Mouse (Mus musculus): ENCODE measurements around the gene Akip1. TPM values are rescaled to one million over a fixed set of nuclear protein-coding genes. Genes with fewer than 3 reads are reported as not detected.

The Akip1 gene
- polyA plus RNA-seq, 1 experiment from 2014 or later: 37.1 TPM

GRCm38 (mm10) chr7:109713434-109713982, 10.0 kb downstream of the Akip1 start:
- no peak for DNase-seq (ENCODE audit: low spot score)
- no peak overlapping the region for H3K9ac ChIP-seq (ENCODE audit: low read depth, low read length)
- no peaks in the 10 kb centered on the region for H3K27me3 ChIP-seq (replicated peaks; ENCODE audit: control insufficient read depth, insufficient read depth, low read length)
- no peak overlapping the region for H3K27ac ChIP-seq (replicated peaks; ENCODE audit: low read depth, low read length)
- peaks cover 37% of the 10 kb centered on the region for H3K36me3 ChIP-seq (ENCODE audit: control insufficient read depth, insufficient read depth, low read length)
- H3K4me1 ChIP-seq (ENCODE audit: control insufficient read depth, insufficient read depth, low read length): 0 out of 2 replicates have a peak, but pooled peaks cover 3% of the 10 kb centered on the region
- no peak overlapping the region for H3K4me2 ChIP-seq (ENCODE audit: low read depth, low read length)
- no peak overlapping the region for H3K4me3 ChIP-seq (ENCODE audit: low read depth, low read length)
- ATAC-seq (ENCODE audit: low read depth): no peak
- no peaks in the 10 kb centered on the region for H3K9me3 ChIP-seq (ENCODE audit: control insufficient read depth, low read length)
- WGBS: 79% methylated on average over 2 of the region's 2 CpGs

GRCm38 (mm10) chr7:109719286-109719685, 15.8 kb downstream of the Akip1 start:
- Histone ChIP-seq H3K36me3 (ENCODE audit: control insufficient read depth, insufficient read depth, low read length) (no peaks in the 10 kb centered on the region), H3K9me3 (ENCODE audit: control insufficient read depth, low read length) (0 out of 2 replicates have a peak, but pooled peaks cover 4% of the 10 kb centered on the region), H3K27ac (replicated peaks; ENCODE audit: low read depth, low read length) (no peak overlapping the region), H3K9ac (ENCODE audit: low read depth, low read length) (no peak overlapping the region), H3K27me3 (replicated peaks; ENCODE audit: control insufficient read depth, insufficient read depth, low read length) (no peaks in the 10 kb centered on the region), H3K4me1 (ENCODE audit: control insufficient read depth, insufficient read depth, low read length) (no peaks in the 10 kb centered on the region), H3K4me3 (ENCODE audit: low read depth, low read length) (no peak overlapping the region), H3K4me2 (ENCODE audit: low read depth, low read length) (no peak overlapping the region)
- DNase-seq (ENCODE audit: low spot score) (peak; percentile 81), ATAC-seq (ENCODE audit: low read depth) (no peak)
- 55% methylated on average over 9 of the region's 9 CpGs for WGBS

GRCm38 (mm10) chr7:109722618-109723017, 19.1 kb downstream of the Akip1 start:
- H3K9me3 ChIP-seq (ENCODE audit: control insufficient read depth, low read length): 0 out of 2 replicates have a peak, but pooled peaks cover 4% of the 10 kb centered on the region
- H3K36me3 ChIP-seq (ENCODE audit: control insufficient read depth, insufficient read depth, low read length): no peaks in the 10 kb centered on the region
- no peak overlapping the region for H3K4me2 ChIP-seq (ENCODE audit: low read depth, low read length)
- ATAC-seq (ENCODE audit: low read depth): no peak
- no peaks in the 10 kb centered on the region for H3K4me1 ChIP-seq (ENCODE audit: control insufficient read depth, insufficient read depth, low read length)
- H3K27me3 ChIP-seq (replicated peaks; ENCODE audit: control insufficient read depth, insufficient read depth, low read length): no peaks in the 10 kb centered on the region
- 99% methylated on average over 2 of the region's 2 CpGs for WGBS
- no peak overlapping the region for H3K9ac ChIP-seq (ENCODE audit: low read depth, low read length)
- no peak for DNase-seq (ENCODE audit: low spot score)
- no peak overlapping the region for H3K27ac ChIP-seq (replicated peaks; ENCODE audit: low read depth, low read length)
- H3K4me3 ChIP-seq (ENCODE audit: low read depth, low read length): no peak overlapping the region

- no peak for ATAC-seq (ENCODE audit: low read depth)
- no peaks in the 10 kb centered on the region for H3K36me3 ChIP-seq (ENCODE audit: control insufficient read depth, insufficient read depth, low read length)
- no peaks in the 10 kb centered on the region for H3K4me1 ChIP-seq (ENCODE audit: control insufficient read depth, insufficient read depth, low read length)
- DNase-seq (ENCODE audit: low spot score): no peak
- H3K9ac ChIP-seq (ENCODE audit: low read depth, low read length): no peak overlapping the region
- 0 out of 2 replicates have a peak, but pooled peaks cover 4% of the 10 kb centered on the region for H3K9me3 ChIP-seq (ENCODE audit: control insufficient read depth, low read length)
- no peaks in the 10 kb centered on the region for H3K27me3 ChIP-seq (replicated peaks; ENCODE audit: control insufficient read depth, insufficient read depth, low read length)
- 91% methylated on average over 7 of the region's 8 CpGs for WGBS
- H3K4me3 ChIP-seq (ENCODE audit: low read depth, low read length): no peak overlapping the region
- no peak overlapping the region for H3K4me2 ChIP-seq (ENCODE audit: low read depth, low read length)
- H3K27ac ChIP-seq (replicated peaks; ENCODE audit: low read depth, low read length): no peak overlapping the region
Measured at GRCm38 (mm10) chr7:109723114-109723513, 19.6 kb downstream of the Akip1 start.

GRCm38 (mm10) chr7:109723697-109724096, 20.2 kb downstream of the Akip1 start, which contains the start of gene BC051019:
TSS of gene BC051019 (minus strand) at chr7:109723850.
- Histone ChIP-seq H3K4me3 (ENCODE audit: low read depth, low read length) (no peak within 1 kb of the TSS), H3K4me2 (ENCODE audit: low read depth, low read length) (no peak within 1 kb of the TSS), H3K4me1 (ENCODE audit: control insufficient read depth, insufficient read depth, low read length) (no peaks in the 10 kb centered on the region), H3K9me3 (ENCODE audit: control insufficient read depth, low read length) (0 out of 2 replicates have a peak, but pooled peaks cover 4% of the 10 kb centered on the region), H3K36me3 (ENCODE audit: control insufficient read depth, insufficient read depth, low read length) (no peaks in the 10 kb centered on the region), H3K27ac (replicated peaks; ENCODE audit: low read depth, low read length) (no peak within 1 kb of the TSS), H3K27me3 (replicated peaks; ENCODE audit: control insufficient read depth, insufficient read depth, low read length) (no peaks in the 10 kb centered on the region), H3K9ac (ENCODE audit: low read depth, low read length) (no peak within 1 kb of the TSS)
- DNase-seq (ENCODE audit: low spot score) (no peak), ATAC-seq (ENCODE audit: low read depth) (no peak)
- WGBS: 87% methylated on average over 5 of the region's 5 CpGs

GRCm38 (mm10) chr7:109731626-109732025, 28.1 kb downstream of the Akip1 start, which contains the start of gene Ascl3:
TSS of gene Ascl3 (minus strand) at chr7:109731726.
- Histone ChIP-seq H3K27ac (replicated peaks; ENCODE audit: low read depth, low read length) (no peak within 1 kb of the TSS), H3K4me2 (ENCODE audit: low read depth, low read length) (no peak within 1 kb of the TSS), H3K9ac (ENCODE audit: low read depth, low read length) (no peak within 1 kb of the TSS), H3K9me3 (ENCODE audit: control insufficient read depth, low read length) (no peaks in the 10 kb centered on the region), H3K36me3 (ENCODE audit: control insufficient read depth, insufficient read depth, low read length) (peaks cover 11% of the 10 kb centered on the region), H3K4me1 (ENCODE audit: control insufficient read depth, insufficient read depth, low read length) (peaks cover 12% of the 10 kb centered on the region; the same call in 1 of the 2 replicates), H3K4me3 (ENCODE audit: low read depth, low read length) (no peak within 1 kb of the TSS), H3K27me3 (replicated peaks; ENCODE audit: control insufficient read depth, insufficient read depth, low read length) (no peaks in the 10 kb centered on the region)
- 71% methylated on average over 5 of the region's 5 CpGs for WGBS
- DNase-seq (ENCODE audit: low spot score) (no peak), ATAC-seq (ENCODE audit: low read depth) (no peak)

- Histone ChIP-seq H3K27ac (replicated peaks; ENCODE audit: low read depth, low read length) (no peak overlapping the region), H3K27me3 (replicated peaks; ENCODE audit: control insufficient read depth, insufficient read depth, low read length) (no peaks in the 10 kb centered on the region), H3K4me2 (ENCODE audit: low read depth, low read length) (no peak overlapping the region), H3K9ac (ENCODE audit: low read depth, low read length) (no peak overlapping the region), H3K36me3 (ENCODE audit: control insufficient read depth, insufficient read depth, low read length) (peaks cover 29% of the 10 kb centered on the region), H3K9me3 (ENCODE audit: control insufficient read depth, low read length) (no peaks in the 10 kb centered on the region), H3K4me1 (ENCODE audit: control insufficient read depth, insufficient read depth, low read length) (peaks cover 12% of the 10 kb centered on the region; the same call in 1 of the 2 replicates), H3K4me3 (ENCODE audit: low read depth, low read length) (no peak overlapping the region)
- 84% methylated on average over 4 of the region's 4 CpGs for WGBS
- ATAC-seq (ENCODE audit: low read depth): no peak
- no peak for DNase-seq (ENCODE audit: low spot score)
Measured at GRCm38 (mm10) chr7:109734806-109735205, 31.3 kb downstream of the Akip1 start.

- Histone ChIP-seq H3K36me3 (ENCODE audit: control insufficient read depth, insufficient read depth, low read length) (peaks cover 56% of the 10 kb centered on the region), H3K27ac (replicated peaks; ENCODE audit: low read depth, low read length) (0 out of 2 replicates have a peak overlapping the region, but pooled peaks have one; percentile 44), H3K27me3 (replicated peaks; ENCODE audit: control insufficient read depth, insufficient read depth, low read length) (no peaks in the 10 kb centered on the region), H3K9ac (ENCODE audit: low read depth, low read length) (no peak overlapping the region), H3K4me3 (ENCODE audit: low read depth, low read length) (no peak overlapping the region), H3K9me3 (ENCODE audit: control insufficient read depth, low read length) (no peaks in the 10 kb centered on the region), H3K4me2 (ENCODE audit: low read depth, low read length) (no peak overlapping the region), H3K4me1 (ENCODE audit: control insufficient read depth, insufficient read depth, low read length) (no peaks in the 10 kb centered on the region)
- WGBS: 77% methylated on average over 5 of the region's 5 CpGs
- DNase-seq (ENCODE audit: low spot score) (peak; percentile 75), ATAC-seq (ENCODE audit: low read depth) (peak; percentile 76; the same call in 1 of the 2 replicates)
Measured at GRCm38 (mm10) chr7:109739822-109740370, 36.4 kb downstream of the Akip1 start.

GRCm38 (mm10) chr7:109741060-109741459, 37.6 kb downstream of the Akip1 start:
- no peak overlapping the region; the same call in 1 of the 2 replicates for H3K27ac ChIP-seq (replicated peaks; ENCODE audit: low read depth, low read length)
- H3K4me1 ChIP-seq (ENCODE audit: control insufficient read depth, insufficient read depth, low read length): no peaks in the 10 kb centered on the region
- H3K9me3 ChIP-seq (ENCODE audit: control insufficient read depth, low read length): no peaks in the 10 kb centered on the region
- H3K36me3 ChIP-seq (ENCODE audit: control insufficient read depth, insufficient read depth, low read length): peaks cover 60% of the 10 kb centered on the region
- H3K4me2 ChIP-seq (ENCODE audit: low read depth, low read length): no peak overlapping the region
- DNase-seq (ENCODE audit: low spot score): no peak
- no peak overlapping the region for H3K9ac ChIP-seq (ENCODE audit: low read depth, low read length)
- WGBS: 86% methylated on average over 1 of the region's 1 CpGs
- H3K27me3 ChIP-seq (replicated peaks; ENCODE audit: control insufficient read depth, insufficient read depth, low read length): no peaks in the 10 kb centered on the region
- H3K4me3 ChIP-seq (ENCODE audit: low read depth, low read length): no peak overlapping the region
- no peak for ATAC-seq (ENCODE audit: low read depth)
